Mouse (Mus musculus) myocyte (in vitro differentiated cells): ENCODE data around the gene Kctd21. TPM values are rescaled to one million over a fixed set of nuclear protein-coding genes. Genes with fewer than 3 reads are reported as not detected.

Experiments
- H3K27me3 ChIP-seq: one replicate; pipeline ENCODE4 v1.6.1; 2011; ENCODE audit not compliant: control insufficient read depth, insufficient read depth, insufficient read length
- H3K36me3 ChIP-seq: one replicate; pipeline ENCODE4 v1.6.1; 2011; ENCODE audit not compliant: control insufficient read depth, insufficient read depth
- H3K4me2 ChIP-seq: one replicate; pipeline ENCODE4 v1.6.1; 2011; ENCODE audit warnings: low read depth, control low read depth
- H3K4me3 ChIP-seq: one replicate; pipeline ENCODE4 v1.5.1; 2011; ENCODE audit warnings: mild to moderate bottlenecking, control low read depth, moderate library complexity
- H3K79me2 ChIP-seq: one replicate; pipeline ENCODE4 v1.6.1; 2011; ENCODE audit not compliant: control insufficient read depth, insufficient read depth
- H3ac ChIP-seq: one replicate; pipeline ENCODE4 v1.6.1; 2011; ENCODE audit not compliant: control insufficient read depth, insufficient read length
- CEBPB ChIP-seq: IDR thresholded peaks from 2 replicates; pipeline ENCODE4 v1.6.1; 2011; ENCODE audit warnings: mild to moderate bottlenecking, moderate library complexity; ENCODE audit not compliant: poor library complexity, insufficient read depth, severe bottlenecking
- E2F4 ChIP-seq: IDR thresholded peaks from one replicate; pipeline ENCODE4 v1.6.1; 2011; ENCODE audit warnings: mild to moderate bottlenecking, control low read depth, moderate library complexity; ENCODE audit not compliant: insufficient read depth
- MAX ChIP-seq: IDR thresholded peaks from one replicate; pipeline ENCODE4 v1.6.1; 2011; ENCODE audit warnings: low read depth, mild to moderate bottlenecking, control low read depth
- MYOD1 ChIP-seq, 3 experiments: IDR thresholded peaks; one replicate each; pipeline ENCODE4 v1.6.1; 2011; ENCODE audit warnings: control low read depth in 2 of 3, low read depth in 2 of 3, mild to moderate bottlenecking in 2 of 3, moderate library complexity in 1 of 3; ENCODE audit not compliant: insufficient read length in 2 of 3, control insufficient read depth in 1 of 3
- MYOG ChIP-seq, 3 experiments: IDR thresholded peaks; one replicate each; pipeline ENCODE4 v1.6.1; 2011; ENCODE audit warnings: control low read depth in 2 of 3, low read depth in 2 of 3, mild to moderate bottlenecking in 2 of 3; ENCODE audit not compliant: insufficient read length in 2 of 3, control insufficient read depth in 1 of 3, insufficient read depth in 1 of 3
- POLR2A ChIP-seq: IDR thresholded peaks from one replicate; pipeline ENCODE4 v1.6.1; 2011; ENCODE audit warnings: low read depth, mild to moderate bottlenecking, control low read depth, moderate library complexity; ENCODE audit not compliant: insufficient read length
- POLR2AphosphoS2 ChIP-seq: IDR thresholded peaks from one replicate; pipeline ENCODE4 v1.6.1; 2011; ENCODE audit warnings: low read depth, control low read depth; ENCODE audit not compliant: insufficient read length
- REST ChIP-seq: IDR thresholded peaks from one replicate; pipeline ENCODE4 v1.6.1; 2011; ENCODE audit warnings: mild to moderate bottlenecking, control low read depth, moderate library complexity; ENCODE audit not compliant: insufficient read depth, insufficient read length
- SRF ChIP-seq: IDR thresholded peaks from one replicate; pipeline ENCODE4 v1.6.1; 2011; ENCODE audit warnings: low read depth; ENCODE audit not compliant: control insufficient read depth, insufficient read length
- TCF12 ChIP-seq: IDR thresholded peaks from one replicate; pipeline ENCODE4 v1.6.1; 2011; ENCODE audit warnings: mild to moderate bottlenecking, control low read depth; ENCODE audit not compliant: poor library complexity, insufficient read depth, severe bottlenecking
- TCF3 ChIP-seq: IDR thresholded peaks from one replicate; pipeline ENCODE4 v1.6.1; 2011; ENCODE audit warnings: low read depth, control low read depth; ENCODE audit not compliant: insufficient read length
- USF1 ChIP-seq: IDR thresholded peaks from one replicate; pipeline ENCODE4 v1.6.1; 2011; ENCODE audit warnings: low read depth, mild to moderate bottlenecking, control low read depth, moderate library complexity
- polyA plus RNA-seq: library from polyadenylated mRNA; unstranded; fragments of >200 nt; fragmentation: generic; extraction: Trizol; gene quantifications from one replicate; pipeline ENCODE4 v1.2.1, GENCODE M21; 2012; ENCODE audit warnings: missing spikeins

The Kctd21 gene
- polyA plus RNA-seq, 1 experiment: 2.3 TPM

- peak overlapping the region; percentile 29 for H3ac ChIP-seq
- H3K27me3 ChIP-seq: no peaks in the 10 kb centered on the region
- H3K36me3 ChIP-seq: no peaks in the 10 kb centered on the region
- no peaks in the 10 kb centered on the region for H3K79me2 ChIP-seq
- H3K4me2 ChIP-seq: peak overlapping the region; percentile 93
- TF ChIP-seq MAX (no peak), REST (no peak), E2F4 (no peak), MYOD1 (IDR thresholded peaks at IDR 0.05; ENCODE audit: control insufficient read depth in 1 of 3, insufficient read length in 2 of 3, low read depth in 2 of 3) (no peak), TCF3 (no peak), SRF (no peak), USF1 (no peak), TCF12 (no peak), POLR2A (no peak), POLR2AphosphoS2 (no peak), CEBPB (no peak), MYOG (IDR thresholded peaks at IDR 0.05; ENCODE audit: control insufficient read depth in 1 of 3, insufficient read depth in 1 of 3, insufficient read length in 2 of 3, low read depth in 2 of 3) (no peak)
- H3K4me3 ChIP-seq: peak overlapping the region; percentile 63
These were observed 527 bp downstream of the Kctd21 start for GRCm38 (mm10) chr7:97332667-97333041.

- Histone ChIP-seq H3K4me2 (peak overlapping the region; percentile 93), H3K27me3 (no peaks in the 10 kb centered on the region), H3K4me3 (peak overlapping the region; percentile 63), H3ac (peak overlapping the region; percentile 29), H3K36me3 (no peaks in the 10 kb centered on the region), H3K79me2 (no peaks in the 10 kb centered on the region)
- TF ChIP-seq TCF3: no peak
- no peak for TF ChIP-seq MYOG (IDR thresholded peaks at IDR 0.05; ENCODE audit: control insufficient read depth in 1 of 3, insufficient read depth in 1 of 3, insufficient read length in 2 of 3, low read depth in 2 of 3)
- TF ChIP-seq SRF: no peak
- no peak for TF ChIP-seq MAX
These were observed 1.2 kb downstream of the Kctd21 start for GRCm38 (mm10) chr7:97333113-97333898.

DNA sequence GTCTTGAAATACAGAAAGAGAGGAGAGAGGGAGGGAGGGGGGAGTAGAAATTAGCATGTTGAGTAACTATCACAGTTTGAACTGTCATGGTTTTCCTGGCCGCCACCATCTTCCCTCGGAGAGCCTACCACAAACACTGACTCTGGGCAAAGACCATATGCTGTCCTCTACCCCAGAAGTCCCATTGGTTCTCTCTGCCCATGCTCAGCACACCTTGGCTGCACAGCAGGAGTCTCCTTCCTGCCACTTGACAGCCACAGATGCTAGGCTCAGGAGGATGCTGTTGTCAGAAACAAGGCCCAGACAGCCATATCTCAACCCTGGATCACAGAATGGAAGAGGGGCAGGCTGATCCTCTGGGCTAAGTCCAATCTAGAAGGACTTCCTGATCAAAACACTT lies 2.3 kb downstream of the Kctd21 start:
- Histone ChIP-seq H3ac (no peak overlapping the region), H3K27me3 (no peaks in the 10 kb centered on the region), H3K36me3 (no peaks in the 10 kb centered on the region)

GRCm38 (mm10) chr7:97336678-97337077 lies 4.6 kb downstream of the Kctd21 start:
- H3ac ChIP-seq: no peak overlapping the region
- H3K36me3 ChIP-seq: no peaks in the 10 kb centered on the region
- H3K27me3 ChIP-seq: no peaks in the 10 kb centered on the region
- no peaks in the 10 kb centered on the region for H3K79me2 ChIP-seq
- no peak overlapping the region for H3K4me3 ChIP-seq
- TF ChIP-seq MYOG (IDR thresholded peaks at IDR 0.05; ENCODE audit: control insufficient read depth in 1 of 3, insufficient read depth in 1 of 3, insufficient read length in 2 of 3, low read depth in 2 of 3) (no peak), POLR2A (no peak), SRF (no peak), POLR2AphosphoS2 (no peak), E2F4 (no peak)
- no peak overlapping the region for H3K4me2 ChIP-seq

More for the DNA sequence above, 2.3 kb downstream of the Kctd21 start:
- H3K4me2 ChIP-seq: no peak overlapping the region
- no peak overlapping the region for H3K4me3 ChIP-seq
- H3K79me2 ChIP-seq: no peaks in the 10 kb centered on the region
- TF ChIP-seq REST (no peak), CEBPB (no peak)

DNA sequence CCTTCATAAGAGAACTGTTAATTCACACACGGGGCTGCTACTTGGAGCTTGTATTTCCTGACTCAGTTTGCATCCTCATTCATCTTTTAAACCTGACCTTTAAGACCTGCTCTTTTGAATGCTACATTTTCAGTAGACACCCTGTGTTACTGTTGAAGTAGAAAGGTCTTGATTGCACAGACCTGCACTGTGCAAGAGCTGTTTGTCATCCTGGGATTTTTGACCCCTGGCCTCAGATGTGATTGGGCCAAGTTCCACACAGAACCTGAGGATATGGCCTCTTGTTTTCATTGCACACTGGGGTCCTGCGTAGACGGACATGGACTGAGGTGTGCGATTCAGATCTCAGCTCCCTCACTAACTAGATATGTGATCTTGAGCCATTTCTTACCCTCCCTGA lies 6.5 kb downstream of the Kctd21 start:
- TF ChIP-seq POLR2A: no peak
- TF ChIP-seq USF1: no peak
- no peak for TF ChIP-seq POLR2AphosphoS2
- TF ChIP-seq CEBPB: no peak
- no peak for TF ChIP-seq MAX
- no peak for TF ChIP-seq TCF12
- no peak for TF ChIP-seq TCF3
- no peak for TF ChIP-seq SRF
- no peak for TF ChIP-seq MYOD1 (IDR thresholded peaks at IDR 0.05; ENCODE audit: control insufficient read depth in 1 of 3, insufficient read length in 2 of 3, low read depth in 2 of 3)
- no peak for TF ChIP-seq REST
- no peak for TF ChIP-seq MYOG (IDR thresholded peaks at IDR 0.05; ENCODE audit: control insufficient read depth in 1 of 3, insufficient read depth in 1 of 3, insufficient read length in 2 of 3, low read depth in 2 of 3)
- TF ChIP-seq E2F4: no peak
- no peaks in the 10 kb centered on the region for H3K27me3 ChIP-seq
- H3K4me3 ChIP-seq: no peak overlapping the region
- no peak overlapping the region for H3K4me2 ChIP-seq
- H3ac ChIP-seq: no peak overlapping the region
- no peaks in the 10 kb centered on the region for H3K79me2 ChIP-seq
- no peaks in the 10 kb centered on the region for H3K36me3 ChIP-seq
